Mouse (Mus musculus) CH12.LX (cell line): Measurements from ENCODE around the gene Cwc25.

ENCODE experiments used
- CTCF ChIP-seq, 2 experiments: IDR thresholded peaks in 1 of 2; conservative IDR thresholded peaks in 1 of 2; 2 replicates each; pipeline ENCODE4 v1.5.1; 2011 to 2012; ENCODE audit warnings: low read depth in 2 of 2, low read length in 2 of 2, improper control_type of control experiment in 1 of 2, inconsistent platforms in 1 of 2, mild to moderate bottlenecking in 1 of 2, moderate library complexity in 1 of 2
- HCFC1 ChIP-seq: IDR thresholded peaks from 2 replicates; pipeline ENCODE4 v1.6.1; 2012; ENCODE audit warnings: low read depth, mild to moderate bottlenecking, inconsistent platforms, low read length, improper control_type of control experiment
- UBTF ChIP-seq: IDR thresholded peaks from 2 replicates; pipeline ENCODE4 v1.6.1; 2012; ENCODE audit warnings: low read depth, mild to moderate bottlenecking, inconsistent platforms, low read length, improper control_type of control experiment, moderate library complexity
- ZMIZ1 ChIP-seq: IDR thresholded peaks from 2 replicates; pipeline ENCODE4 v1.6.1; 2012; ENCODE audit warnings: low read depth, mild to moderate bottlenecking, inconsistent platforms, low read length, improper control_type of control experiment

DNA sequence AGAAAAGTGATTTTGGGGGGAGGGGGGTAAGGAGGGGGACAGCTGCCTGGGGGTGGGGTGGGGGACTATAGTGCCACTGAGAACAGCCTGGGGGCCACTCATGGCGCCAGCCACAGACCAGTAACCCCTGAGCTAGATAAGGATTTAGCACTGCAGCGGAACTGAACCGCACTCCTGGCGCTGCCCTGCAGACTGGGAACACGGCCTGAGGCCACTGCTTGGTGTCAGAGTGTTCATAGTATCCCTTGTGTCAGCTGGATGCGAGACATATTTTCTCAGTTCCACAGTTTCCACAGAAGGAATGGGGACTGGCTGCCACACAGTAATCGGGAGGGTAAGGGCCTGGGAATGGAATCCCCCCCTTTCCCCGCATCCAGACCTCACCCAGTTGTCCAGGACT, 50.3 kb downstream of the Cwc25 start:
- TF ChIP-seq CTCF (conservative IDR thresholded peaks at IDR 0.05 in 1 of 2, IDR thresholded peaks at IDR 0.05 in 1 of 2; ENCODE audit: low read depth in 2 of 2, low read length in 2 of 2) (no peak), HCFC1 (no peak), ZMIZ1 (no peak), UBTF (no peak)
